9 mouse cellular contexts compared by ENCODE assay signal in genomic region chr8:47381216-47381615, GRCm38 (mm10).
A peak's percentile ranks its signal among the peaks of the same experiment; 100 is the strongest.
DNase-seq lines count a peak whose midpoint lies in the region; ATAC-seq lines count a peak whose summit lies in the region.
"Had no signal": no experiment of that assay in that cellular context is flagged by ENCODE, and none has a peak within 500 bp of the region (broad histone marks: within the 10 kb centered on the region; RNA-seq: fewer than 3 reads in every experiment).

No protein-coding gene starts in this region.

- ATAC-seq in neural tube, embryonic 13.5 days (ENCODE audit: low read depth), result no peak
- peak; percentile 65 for ATAC-seq in heart, embryonic 16.5 days (replicated peaks; ENCODE audit: extremely low read depth, insufficient read depth, low FRiP score)
- ATAC-seq in cerebellum, adult (ENCODE audit: insufficient number of reproducible peaks, low FRiP score, low TSS enrichment), result no peak

- H3K4me3 ChIP-seq in heart, embryonic 10.5 days, result no peak overlapping the region
- no peak overlapping the region for H3K4me3 ChIP-seq in neural tube, embryonic 13.5 days
- H3K4me3 ChIP-seq in heart, embryonic 16.5 days (ENCODE audit: low read length), result no peak overlapping the region

- no peak overlapping the region for H3K9ac ChIP-seq in neural tube, embryonic 13.5 days
- H3K9ac ChIP-seq in heart, embryonic 16.5 days (ENCODE audit: low read length), result no peak overlapping the region; the same call in 1 of the 2 replicates

- no peaks in the 10 kb centered on the region for H3K36me3 ChIP-seq in heart, embryonic 10.5 days
- H3K36me3 ChIP-seq in neural tube, embryonic 13.5 days, result no peaks in the 10 kb centered on the region
- H3K36me3 ChIP-seq in heart, embryonic 16.5 days (ENCODE audit: control insufficient read depth, insufficient read depth), result no peaks in the 10 kb centered on the region

- H3K27ac ChIP-seq in heart, embryonic 10.5 days, result no peak overlapping the region
- H3K27ac ChIP-seq in neural tube, embryonic 13.5 days (replicated peaks), result 0 out of 2 replicates have a peak overlapping the region, but pooled peaks have one; percentile 18
- H3K27ac ChIP-seq in heart, embryonic 16.5 days (ENCODE audit: low read length), result peak overlapping the region; percentile 66

- no peaks in the 10 kb centered on the region for H3K4me1 ChIP-seq in heart, embryonic 10.5 days
- H3K4me1 ChIP-seq in neural tube, embryonic 13.5 days (replicated peaks), result peaks cover 12% of the 10 kb centered on the region
- peaks cover 14% of the 10 kb centered on the region for H3K4me1 ChIP-seq in heart, embryonic 16.5 days (ENCODE audit: control insufficient read depth, insufficient read depth, low read length)

- peak; percentile 94 for DNase-seq in heart, adult 11 months
- no peak for DNase-seq in heart, embryonic 10.5 days (ENCODE audit: low spot score)
- no peak for DNase-seq in neural tube, embryonic 10.5 days (ENCODE audit: extremely low spot score, low spot score)
- DNase-seq in lung, postnatal 36 days, result peak; percentile 70
- DNase-seq in right cerebral cortex, postnatal 36 days (ENCODE audit: low spot score in 2 of 2), result no peak
- DNase-seq: layer of hippocampus, adult 9-11 months had no signal

- H3K4me2 ChIP-seq in neural tube, embryonic 13.5 days, result no peak overlapping the region
- H3K4me2 ChIP-seq in heart, embryonic 16.5 days (ENCODE audit: low read depth, low read length), result peak overlapping the region; percentile 29

- WGBS in heart, embryonic 10.5 days, result 57% methylated on average over 3 of the region's 3 CpGs
- WGBS in neural tube, embryonic 13.5 days, result 42% methylated on average over 3 of the region's 3 CpGs
- WGBS in heart, embryonic 16.5 days, result 18% methylated on average over 3 of the region's 3 CpGs

- no peaks in the 10 kb centered on the region for H3K27me3 ChIP-seq in heart, embryonic 10.5 days (ENCODE audit: insufficient read depth, poor library complexity, severe bottlenecking)
- no peaks in the 10 kb centered on the region for H3K27me3 ChIP-seq in neural tube, embryonic 13.5 days
- H3K27me3 ChIP-seq in heart, embryonic 16.5 days (ENCODE audit: control insufficient read depth, insufficient read depth, low read length), result no peaks in the 10 kb centered on the region

- H3K9me3 ChIP-seq in heart, embryonic 10.5 days, result no peaks in the 10 kb centered on the region
- no peaks in the 10 kb centered on the region for H3K9me3 ChIP-seq in neural tube, embryonic 13.5 days
- H3K9me3 ChIP-seq in heart, embryonic 16.5 days (replicated peaks; ENCODE audit: control insufficient read depth, low read length), result no peaks in the 10 kb centered on the region; the same call in 1 of the 2 replicates

Comparison
In these comparisons a context has a peak if more than half of its experiments do, and no peak if none do; other contexts are left out.
1. DNase-seq: peak in heart, adult 11 months (single experiment) and lung, postnatal 36 days (single experiment); none in heart, embryonic 10.5 days (single experiment), neural tube, embryonic 10.5 days (single experiment) and right cerebral cortex, postnatal 36 days (0 of 2).